Mouse (Mus musculus): ENCODE data around the gene Pafah1b1. TPM values are rescaled to one million over a fixed set of nuclear protein-coding genes. Genes with fewer than 3 reads are reported as not detected.

Pafah1b1 gene
- polyA plus RNA-seq, 1 experiment: 53.4 TPM

DNA sequence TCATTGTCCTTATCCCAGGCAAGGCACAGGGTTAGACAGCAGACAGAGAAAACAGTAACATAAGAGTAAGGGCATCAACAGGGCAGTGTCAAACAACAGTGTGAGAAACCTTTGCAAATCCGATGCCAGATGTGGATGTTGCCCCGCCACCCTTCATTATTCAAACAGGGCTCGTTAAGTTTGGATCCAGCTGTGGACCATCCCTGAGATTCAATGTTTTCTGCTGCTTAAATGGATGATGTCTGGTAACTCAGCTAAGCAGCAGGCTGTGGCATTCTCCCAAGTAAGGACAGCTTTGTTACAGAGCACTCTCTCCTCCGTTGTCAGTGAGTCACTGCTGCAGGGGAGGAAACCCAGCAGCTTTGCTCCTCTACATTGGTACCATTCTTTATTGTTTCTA is 49.3 kb downstream of the Pafah1b1 start:
- Histone ChIP-seq H3K4me1 (ENCODE audit: control insufficient read depth, insufficient read depth, low read length) (no peaks in the 10 kb centered on the region), H3K27ac (ENCODE audit: control insufficient read depth, insufficient read depth, low read depth, low read length) (no peak overlapping the region), H3K36me3 (ENCODE audit: control insufficient read depth, insufficient read depth, low read length) (no peaks in the 10 kb centered on the region; the same call in 1 of the 2 replicates), H3K27me3 (ENCODE audit: control insufficient read depth, insufficient read depth, low read length) (no peaks in the 10 kb centered on the region), H3K4me3 (ENCODE audit: control insufficient read depth, low read depth, low read length) (no peak overlapping the region)
- TF ChIP-seq CTCF (IDR thresholded peaks at IDR 0.05; ENCODE audit: control insufficient read depth, insufficient read depth, insufficient replicate concordance, low read depth, low read length): no peak
- no peak for TF ChIP-seq POLR2A (IDR thresholded peaks at IDR 0.05; ENCODE audit: control insufficient read depth, low read depth, low read length)

- Histone ChIP-seq H3K4me1 (ENCODE audit: control insufficient read depth, insufficient read depth, low read length) (no peaks in the 10 kb centered on the region), H3K36me3 (ENCODE audit: control insufficient read depth, insufficient read depth, low read length) (no peaks in the 10 kb centered on the region; the same call in 1 of the 2 replicates), H3K27ac (ENCODE audit: control insufficient read depth, insufficient read depth, low read depth, low read length) (no peak overlapping the region), H3K4me3 (ENCODE audit: control insufficient read depth, low read depth, low read length) (no peak overlapping the region), H3K27me3 (ENCODE audit: control insufficient read depth, insufficient read depth, low read length) (no peaks in the 10 kb centered on the region)
- TF ChIP-seq CTCF (IDR thresholded peaks at IDR 0.05; ENCODE audit: control insufficient read depth, insufficient read depth, insufficient replicate concordance, low read depth, low read length) (no peak), POLR2A (IDR thresholded peaks at IDR 0.05; ENCODE audit: control insufficient read depth, low read depth, low read length) (no peak)
Measured at GRCm38 (mm10) chr11:74674713-74675112, 49.8 kb downstream of the Pafah1b1 start.

DNA sequence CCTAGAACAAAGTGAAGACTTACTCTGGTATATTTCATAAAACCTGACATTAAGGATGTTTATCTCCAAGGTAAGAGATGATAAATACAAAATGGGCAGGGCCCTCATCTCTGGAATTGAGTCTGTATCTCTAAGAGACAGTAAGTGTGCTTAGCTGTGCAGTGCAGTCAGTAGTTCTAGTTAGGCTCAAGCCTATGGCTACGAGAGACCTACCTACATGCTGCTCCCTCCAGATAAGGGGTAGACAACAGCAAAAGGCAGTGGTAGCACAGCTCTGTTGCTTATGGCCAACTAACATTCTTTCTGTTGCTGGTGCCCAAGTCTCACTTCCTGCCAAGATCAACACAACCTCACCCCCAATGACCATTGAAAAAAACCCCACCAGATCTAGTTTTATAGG is 50.9 kb downstream of the Pafah1b1 start:
- no peak for TF ChIP-seq POLR2A (IDR thresholded peaks at IDR 0.05; ENCODE audit: control insufficient read depth, low read depth, low read length)
- TF ChIP-seq CTCF (IDR thresholded peaks at IDR 0.05; ENCODE audit: control insufficient read depth, insufficient read depth, insufficient replicate concordance, low read depth, low read length): no peak
- Histone ChIP-seq H3K27me3 (ENCODE audit: control insufficient read depth, insufficient read depth, low read length) (no peaks in the 10 kb centered on the region), H3K36me3 (ENCODE audit: control insufficient read depth, insufficient read depth, low read length) (no peaks in the 10 kb centered on the region; the same call in 1 of the 2 replicates), H3K4me1 (ENCODE audit: control insufficient read depth, insufficient read depth, low read length) (no peaks in the 10 kb centered on the region), H3K27ac (ENCODE audit: control insufficient read depth, insufficient read depth, low read depth, low read length) (no peak overlapping the region), H3K4me3 (ENCODE audit: control insufficient read depth, low read depth, low read length) (no peak overlapping the region)

DNA sequence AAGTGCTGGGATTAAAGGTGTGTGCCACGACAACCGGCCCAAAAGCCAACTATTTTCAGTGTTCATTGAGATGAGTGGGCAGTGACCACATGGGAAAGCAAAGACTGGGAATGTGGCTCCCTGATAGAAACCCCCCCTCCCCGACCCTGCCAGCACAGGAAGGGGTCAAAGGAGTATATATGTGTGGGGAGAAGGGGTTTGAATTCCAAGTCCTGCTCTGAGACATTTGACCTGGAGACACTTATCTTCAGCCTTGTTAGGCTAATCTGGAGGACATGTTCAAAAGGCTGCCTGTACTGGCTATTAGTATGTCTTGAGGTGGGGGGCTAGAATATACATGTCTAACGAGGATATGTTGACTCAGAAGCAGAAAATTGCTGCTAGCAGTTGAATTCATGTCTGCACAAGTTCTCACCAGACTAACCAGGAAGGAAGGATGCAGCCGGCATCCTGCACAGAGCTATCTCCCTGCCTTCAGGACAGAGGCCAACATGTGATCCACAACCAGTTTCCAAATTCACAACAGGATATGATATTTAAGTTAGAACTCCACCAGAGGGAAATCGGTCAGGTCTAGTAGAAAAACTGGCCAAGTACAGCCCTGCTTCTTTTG is 51.5 kb downstream of the Pafah1b1 start:
- H3K36me3 ChIP-seq (ENCODE audit: control insufficient read depth, insufficient read depth, low read length): no peaks in the 10 kb centered on the region; the same call in 1 of the 2 replicates
- no peak overlapping the region for H3K27ac ChIP-seq (ENCODE audit: control insufficient read depth, insufficient read depth, low read depth, low read length)
- H3K4me1 ChIP-seq (ENCODE audit: control insufficient read depth, insufficient read depth, low read length): no peaks in the 10 kb centered on the region
- H3K27me3 ChIP-seq (ENCODE audit: control insufficient read depth, insufficient read depth, low read length): no peaks in the 10 kb centered on the region
- no peak for TF ChIP-seq POLR2A (IDR thresholded peaks at IDR 0.05; ENCODE audit: control insufficient read depth, low read depth, low read length)
- no peak for TF ChIP-seq CTCF (IDR thresholded peaks at IDR 0.05; ENCODE audit: control insufficient read depth, insufficient read depth, insufficient replicate concordance, low read depth, low read length)
- no peak overlapping the region for H3K4me3 ChIP-seq (ENCODE audit: control insufficient read depth, low read depth, low read length)

DNA sequence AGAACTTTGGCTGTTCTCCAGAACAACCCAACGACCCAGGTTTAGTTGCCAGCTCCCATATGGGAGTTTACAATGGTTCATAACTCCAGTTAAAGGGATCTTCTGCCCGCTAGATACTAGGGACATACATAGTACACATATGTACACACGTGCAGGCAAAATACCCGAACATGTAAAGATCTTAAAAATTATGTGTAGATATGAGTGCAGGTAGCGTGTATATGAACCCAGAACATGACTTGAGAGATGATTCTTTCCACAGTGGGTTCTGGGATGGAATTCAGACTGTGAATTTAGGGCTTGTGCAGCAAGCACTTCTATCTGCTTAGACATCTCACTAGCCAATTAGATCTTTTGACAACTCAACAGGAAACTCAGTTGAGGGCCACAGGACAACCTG is 52.6 kb downstream of the Pafah1b1 start:
- H3K4me3 ChIP-seq (ENCODE audit: control insufficient read depth, low read depth, low read length): no peak overlapping the region
- no peaks in the 10 kb centered on the region for H3K27me3 ChIP-seq (ENCODE audit: control insufficient read depth, insufficient read depth, low read length)
- no peak for TF ChIP-seq CTCF (IDR thresholded peaks at IDR 0.05; ENCODE audit: control insufficient read depth, insufficient read depth, insufficient replicate concordance, low read depth, low read length)
- no peak for TF ChIP-seq POLR2A (IDR thresholded peaks at IDR 0.05; ENCODE audit: control insufficient read depth, low read depth, low read length)
- H3K4me1 ChIP-seq (ENCODE audit: control insufficient read depth, insufficient read depth, low read length): no peaks in the 10 kb centered on the region
- no peak overlapping the region for H3K27ac ChIP-seq (ENCODE audit: control insufficient read depth, insufficient read depth, low read depth, low read length)
- H3K36me3 ChIP-seq (ENCODE audit: control insufficient read depth, insufficient read depth, low read length): no peaks in the 10 kb centered on the region; the same call in 1 of the 2 replicates

DNA sequence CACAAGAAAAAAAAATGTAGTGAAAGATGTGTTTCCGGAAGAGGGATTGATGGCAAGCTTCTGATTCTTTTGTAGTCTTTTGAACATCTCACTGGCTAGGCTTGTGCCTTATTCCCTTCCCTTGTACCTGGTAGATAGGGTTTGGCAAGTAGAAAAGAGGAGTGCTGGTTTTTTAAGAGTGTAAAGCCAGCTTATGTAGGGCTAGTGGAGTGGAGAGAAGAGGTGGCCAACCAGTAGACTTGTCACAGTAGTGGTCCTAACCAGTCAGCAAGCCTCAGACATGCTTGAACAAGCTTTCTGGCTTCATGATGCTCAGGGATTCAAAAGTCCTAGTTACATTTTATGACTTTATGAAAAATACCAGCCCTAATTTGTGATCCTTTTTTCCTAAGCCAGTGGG is 53.5 kb downstream of the Pafah1b1 start:
- H3K4me1 ChIP-seq (ENCODE audit: control insufficient read depth, insufficient read depth, low read length): no peaks in the 10 kb centered on the region
- no peaks in the 10 kb centered on the region for H3K27me3 ChIP-seq (ENCODE audit: control insufficient read depth, insufficient read depth, low read length)
- H3K36me3 ChIP-seq (ENCODE audit: control insufficient read depth, insufficient read depth, low read length): no peaks in the 10 kb centered on the region; the same call in none of the 2 replicates
- no peak overlapping the region for H3K4me3 ChIP-seq (ENCODE audit: control insufficient read depth, low read depth, low read length)
- H3K27ac ChIP-seq (ENCODE audit: control insufficient read depth, insufficient read depth, low read depth, low read length): no peak overlapping the region
- no peak for TF ChIP-seq CTCF (IDR thresholded peaks at IDR 0.05; ENCODE audit: control insufficient read depth, insufficient read depth, insufficient replicate concordance, low read depth, low read length)

GRCm38 (mm10) chr11:74670151-74670550 is 54.3 kb downstream of the Pafah1b1 start:
- no peak for TF ChIP-seq CTCF (IDR thresholded peaks at IDR 0.05; ENCODE audit: control insufficient read depth, insufficient read depth, insufficient replicate concordance, low read depth, low read length)
- no peak for TF ChIP-seq POLR2A (IDR thresholded peaks at IDR 0.05; ENCODE audit: control insufficient read depth, low read depth, low read length)
- Histone ChIP-seq H3K36me3 (ENCODE audit: control insufficient read depth, insufficient read depth, low read length) (peaks cover under 1% of the 10 kb centered on the region), H3K27ac (ENCODE audit: control insufficient read depth, insufficient read depth, low read depth, low read length) (no peak overlapping the region), H3K4me1 (ENCODE audit: control insufficient read depth, insufficient read depth, low read length) (no peaks in the 10 kb centered on the region), H3K27me3 (ENCODE audit: control insufficient read depth, insufficient read depth, low read length) (no peaks in the 10 kb centered on the region), H3K4me3 (ENCODE audit: control insufficient read depth, low read depth, low read length) (no peak overlapping the region)

Measured in testis, adult 2 months (tissue).